Mouse (Mus musculus): Measurements from ENCODE around the gene Lcmt1. TPM values are rescaled to one million over a fixed set of nuclear protein-coding genes. Genes with fewer than 3 reads are reported as not detected.
A peak's percentile ranks its signal among the peaks of the same experiment; 100 is the strongest.

Gene Lcmt1
- polyA plus RNA-seq, 1 experiment = 23.0 TPM

- H3K4me3 ChIP-seq (replicated peaks; ENCODE audit: control insufficient read depth, low read depth, low read length) = no peak overlapping the region
- H3K27ac ChIP-seq (ENCODE audit: control insufficient read depth, insufficient read depth, low read depth, low read length, poor library complexity) = no peak overlapping the region
- 35% methylated on average over 3 of the region's 3 CpGs for WGBS
Measured at GRCm38 (mm10) chr7:123371501-123371900, 1.9 kb downstream of the Lcmt1 start.

GRCm38 (mm10) chr7:123377443-123378400 is 8.1 kb downstream of the Lcmt1 start:
- TF ChIP-seq POLR2A (IDR thresholded peaks at IDR 0.05; ENCODE audit: borderline replicate concordance, control insufficient read depth, low read depth, low read length) (peak; percentile 58), CTCF (IDR thresholded peaks at IDR 0.05; ENCODE audit: control insufficient read depth, insufficient read depth, low read length) (no peak)

More at GRCm38 (mm10) chr7:123371501-123371900, 1.9 kb downstream of the Lcmt1 start:
- H3K4me1 ChIP-seq (ENCODE audit: control insufficient read depth, insufficient read depth, low read length) = peaks cover 4% of the 10 kb centered on the region; the same call in 1 of the 2 replicates
- TF ChIP-seq POLR2A (IDR thresholded peaks at IDR 0.05; ENCODE audit: borderline replicate concordance, control insufficient read depth, low read depth, low read length) (no peak), CTCF (IDR thresholded peaks at IDR 0.05; ENCODE audit: control insufficient read depth, insufficient read depth, low read length) (0 out of 2 replicates have a peak, but pooled peaks have one; percentile 16)

GRCm38 (mm10) chr7:123385693-123386407 is 16.3 kb downstream of the Lcmt1 start:
- WGBS = 82% methylated on average over 11 of the region's 11 CpGs
- Histone ChIP-seq H3K4me1 (ENCODE audit: control insufficient read depth, insufficient read depth, low read length) (no peaks in the 10 kb centered on the region), H3K27ac (ENCODE audit: control insufficient read depth, insufficient read depth, low read depth, low read length, poor library complexity) (no peak overlapping the region)

More at GRCm38 (mm10) chr7:123377443-123378400, 8.1 kb downstream of the Lcmt1 start:
- peak overlapping the region; percentile 31; the same call in 1 of the 2 replicates for H3K27ac ChIP-seq (ENCODE audit: control insufficient read depth, insufficient read depth, low read depth, low read length, poor library complexity)
- 4% methylated on average over 41 of the region's 41 CpGs for WGBS
- H3K4me3 ChIP-seq (replicated peaks; ENCODE audit: control insufficient read depth, low read depth, low read length) = peak overlapping the region; percentile 90
- no peaks in the 10 kb centered on the region; the same call in 1 of the 2 replicates for H3K4me1 ChIP-seq (ENCODE audit: control insufficient read depth, insufficient read depth, low read length)

GRCm38 (mm10) chr7:123389686-123390280 is 20.2 kb downstream of the Lcmt1 start:
- Histone ChIP-seq H3K4me3 (replicated peaks; ENCODE audit: control insufficient read depth, low read depth, low read length) (no peak overlapping the region), H3K27ac (ENCODE audit: control insufficient read depth, insufficient read depth, low read depth, low read length, poor library complexity) (no peak overlapping the region), H3K4me1 (ENCODE audit: control insufficient read depth, insufficient read depth, low read length) (no peaks in the 10 kb centered on the region)
- WGBS = 86% methylated on average over 6 of the region's 6 CpGs
- TF ChIP-seq CTCF (IDR thresholded peaks at IDR 0.05; ENCODE audit: control insufficient read depth, insufficient read depth, low read length) (no peak), POLR2A (IDR thresholded peaks at IDR 0.05; ENCODE audit: borderline replicate concordance, control insufficient read depth, low read depth, low read length) (no peak)

More at GRCm38 (mm10) chr7:123385693-123386407, 16.3 kb downstream of the Lcmt1 start:
- TF ChIP-seq POLR2A (IDR thresholded peaks at IDR 0.05; ENCODE audit: borderline replicate concordance, control insufficient read depth, low read depth, low read length) = no peak
- TF ChIP-seq CTCF (IDR thresholded peaks at IDR 0.05; ENCODE audit: control insufficient read depth, insufficient read depth, low read length) = no peak
- H3K4me3 ChIP-seq (replicated peaks; ENCODE audit: control insufficient read depth, low read depth, low read length) = no peak overlapping the region

GRCm38 (mm10) chr7:123394271-123394670 is 24.7 kb downstream of the Lcmt1 start:
- TF ChIP-seq CTCF (IDR thresholded peaks at IDR 0.05; ENCODE audit: control insufficient read depth, insufficient read depth, low read length) (no peak), POLR2A (IDR thresholded peaks at IDR 0.05; ENCODE audit: borderline replicate concordance, control insufficient read depth, low read depth, low read length) (no peak)
- no peak overlapping the region for H3K27ac ChIP-seq (ENCODE audit: control insufficient read depth, insufficient read depth, low read depth, low read length, poor library complexity)
- H3K4me1 ChIP-seq (ENCODE audit: control insufficient read depth, insufficient read depth, low read length) = no peaks in the 10 kb centered on the region
- 91% methylated on average over 6 of the region's 6 CpGs for WGBS
- H3K4me3 ChIP-seq (replicated peaks; ENCODE audit: control insufficient read depth, low read depth, low read length) = no peak overlapping the region

- 95% methylated on average over 5 of the region's 5 CpGs for WGBS
- no peaks in the 10 kb centered on the region for H3K4me1 ChIP-seq (ENCODE audit: control insufficient read depth, insufficient read depth, low read length)
- H3K27ac ChIP-seq (ENCODE audit: control insufficient read depth, insufficient read depth, low read depth, low read length, poor library complexity) = no peak overlapping the region
- no peak for TF ChIP-seq CTCF (IDR thresholded peaks at IDR 0.05; ENCODE audit: control insufficient read depth, insufficient read depth, low read length)
- TF ChIP-seq POLR2A (IDR thresholded peaks at IDR 0.05; ENCODE audit: borderline replicate concordance, control insufficient read depth, low read depth, low read length) = no peak
- no peak overlapping the region for H3K4me3 ChIP-seq (replicated peaks; ENCODE audit: control insufficient read depth, low read depth, low read length)
Measured at GRCm38 (mm10) chr7:123396900-123397299, 27.3 kb downstream of the Lcmt1 start.

- Histone ChIP-seq H3K4me3 (replicated peaks; ENCODE audit: control insufficient read depth, low read depth, low read length) (no peak overlapping the region), H3K4me1 (ENCODE audit: control insufficient read depth, insufficient read depth, low read length) (no peaks in the 10 kb centered on the region), H3K27ac (ENCODE audit: control insufficient read depth, insufficient read depth, low read depth, low read length, poor library complexity) (no peak overlapping the region)
- no peak for TF ChIP-seq POLR2A (IDR thresholded peaks at IDR 0.05; ENCODE audit: borderline replicate concordance, control insufficient read depth, low read depth, low read length)
- TF ChIP-seq CTCF (IDR thresholded peaks at IDR 0.05; ENCODE audit: control insufficient read depth, insufficient read depth, low read length) = no peak
- WGBS = 39% methylated on average over 8 of the region's 8 CpGs
Measured at GRCm38 (mm10) chr7:123397369-123397768, 27.8 kb downstream of the Lcmt1 start.
